Mouse (Mus musculus): ENCODE results near the gene Plekha8. TPM values are rescaled to one million over a fixed set of nuclear protein-coding genes. Genes with fewer than 3 reads are reported as not detected.

Gene Plekha8
- polyA plus RNA-seq, 1 experiment from 2014 or later: 10.5 TPM

GRCm38 (mm10) chr6:54595330-54595878, 493 bp downstream of the Plekha8 start:
- H3K9me3 ChIP-seq (ENCODE audit: control insufficient read depth, low read length): no peaks in the 10 kb centered on the region
- peak overlapping the region; percentile 71 for H3K4me2 ChIP-seq (ENCODE audit: low read length)
- H3K9ac ChIP-seq (replicated peaks; ENCODE audit: low read depth, low read length): peak overlapping the region; percentile 93
- peak overlapping the region; percentile 88 for H3K4me3 ChIP-seq (replicated peaks; ENCODE audit: low read length)
- whole genome bisulfite sequencing: under 1% methylated on average over 47 of the region's 48 CpGs
- no peaks in the 10 kb centered on the region for H3K36me3 ChIP-seq (ENCODE audit: control insufficient read depth, insufficient read depth)
- H3K27ac ChIP-seq (ENCODE audit: low read length): peak overlapping the region; percentile 49; the same call in 1 of the 2 replicates
- no peaks in the 10 kb centered on the region for H3K27me3 ChIP-seq (replicated peaks; ENCODE audit: control insufficient read depth, insufficient read depth, low read length)
- no peak; the same call in 1 of the 2 replicates for ATAC-seq
- peaks cover 29% of the 10 kb centered on the region for H3K4me1 ChIP-seq (replicated peaks; ENCODE audit: control insufficient read depth, insufficient read depth, low read length)

GRCm38 (mm10) chr6:54597208-54597607, 2.3 kb downstream of the Plekha8 start, which contains the start of gene Fkbp14:
TSS of gene Fkbp14 (minus strand) at chr6:54597308.
- H3K9ac ChIP-seq (replicated peaks; ENCODE audit: low read depth, low read length): no peak within 1 kb of the TSS
- peaks cover 29% of the 10 kb centered on the region for H3K4me1 ChIP-seq (replicated peaks; ENCODE audit: control insufficient read depth, insufficient read depth, low read length)
- H3K27ac ChIP-seq (ENCODE audit: low read length): no peak within 1 kb of the TSS
- no peaks in the 10 kb centered on the region for H3K27me3 ChIP-seq (replicated peaks; ENCODE audit: control insufficient read depth, insufficient read depth, low read length)
- peak within 1 kb of the TSS; percentile 71 for H3K4me2 ChIP-seq (ENCODE audit: low read length)
- H3K36me3 ChIP-seq (ENCODE audit: control insufficient read depth, insufficient read depth): no peaks in the 10 kb centered on the region
- no peak for ATAC-seq
- no peaks in the 10 kb centered on the region for H3K9me3 ChIP-seq (ENCODE audit: control insufficient read depth, low read length)
- WGBS: 68% methylated on average over 4 of the region's 4 CpGs
- peak within 1 kb of the TSS; percentile 88 for H3K4me3 ChIP-seq (replicated peaks; ENCODE audit: low read length)

DNA sequence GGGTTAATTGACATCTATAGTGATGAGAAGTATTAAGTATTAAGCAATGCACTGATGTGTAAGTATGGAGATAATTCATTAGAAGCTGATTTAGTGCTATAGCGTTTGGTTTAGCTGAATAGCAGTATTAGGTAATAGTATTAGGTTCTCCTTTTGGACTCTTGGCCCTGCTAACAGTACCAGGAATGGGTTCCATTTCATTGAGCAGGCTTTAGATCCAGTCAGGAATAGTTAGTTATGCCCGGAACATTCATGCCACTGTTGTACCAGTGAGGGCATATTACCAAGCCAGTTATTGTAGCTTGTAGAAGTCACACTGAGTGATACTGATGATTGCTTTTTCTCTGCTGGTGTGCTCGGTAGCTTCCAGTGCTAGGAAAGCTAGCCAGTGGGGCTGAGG, 2.8 kb downstream of the Plekha8 start:
- H3K27ac ChIP-seq (ENCODE audit: low read length): no peak overlapping the region
- 76% methylated on average over 3 of the region's 3 CpGs for WGBS
- ATAC-seq: no peak

GRCm38 (mm10) chr6:54600681-54601347, 5.9 kb downstream of the Plekha8 start:
- H3K9me3 ChIP-seq (ENCODE audit: control insufficient read depth, low read length): no peaks in the 10 kb centered on the region; the same call in 1 of the 2 replicates
- WGBS: 87% methylated on average over 5 of the region's 5 CpGs
- H3K36me3 ChIP-seq (ENCODE audit: control insufficient read depth, insufficient read depth): no peaks in the 10 kb centered on the region
- H3K4me2 ChIP-seq (ENCODE audit: low read length): no peak overlapping the region
- peaks cover 19% of the 10 kb centered on the region for H3K4me1 ChIP-seq (replicated peaks; ENCODE audit: control insufficient read depth, insufficient read depth, low read length)
- H3K4me3 ChIP-seq (replicated peaks; ENCODE audit: low read length): no peak overlapping the region
- H3K27me3 ChIP-seq (replicated peaks; ENCODE audit: control insufficient read depth, insufficient read depth, low read length): no peaks in the 10 kb centered on the region
- H3K27ac ChIP-seq (ENCODE audit: low read length): no peak overlapping the region
- no peak for ATAC-seq
- no peak overlapping the region for H3K9ac ChIP-seq (replicated peaks; ENCODE audit: low read depth, low read length)

More for the DNA sequence above, 2.8 kb downstream of the Plekha8 start:
- Histone ChIP-seq H3K9ac (replicated peaks; ENCODE audit: low read depth, low read length) (no peak overlapping the region), H3K27me3 (replicated peaks; ENCODE audit: control insufficient read depth, insufficient read depth, low read length) (no peaks in the 10 kb centered on the region), H3K4me3 (replicated peaks; ENCODE audit: low read length) (no peak overlapping the region), H3K4me2 (ENCODE audit: low read length) (no peak overlapping the region), H3K9me3 (ENCODE audit: control insufficient read depth, low read length) (no peaks in the 10 kb centered on the region), H3K36me3 (ENCODE audit: control insufficient read depth, insufficient read depth) (no peaks in the 10 kb centered on the region), H3K4me1 (replicated peaks; ENCODE audit: control insufficient read depth, insufficient read depth, low read length) (peaks cover 27% of the 10 kb centered on the region)

GRCm38 (mm10) chr6:54602891-54603290, 8.0 kb downstream of the Plekha8 start:
- 92% methylated on average over 2 of the region's 2 CpGs for WGBS
- Histone ChIP-seq H3K9ac (replicated peaks; ENCODE audit: low read depth, low read length) (no peak overlapping the region), H3K4me1 (replicated peaks; ENCODE audit: control insufficient read depth, insufficient read depth, low read length) (0 out of 2 replicates have a peak, but pooled peaks cover under 1% of the 10 kb centered on the region), H3K36me3 (ENCODE audit: control insufficient read depth, insufficient read depth) (no peaks in the 10 kb centered on the region), H3K9me3 (ENCODE audit: control insufficient read depth, low read length) (peaks cover under 1% of the 10 kb centered on the region; the same call in 1 of the 2 replicates), H3K27me3 (replicated peaks; ENCODE audit: control insufficient read depth, insufficient read depth, low read length) (no peaks in the 10 kb centered on the region), H3K4me3 (replicated peaks; ENCODE audit: low read length) (no peak overlapping the region), H3K27ac (ENCODE audit: low read length) (no peak overlapping the region), H3K4me2 (ENCODE audit: low read length) (no peak overlapping the region)
- no peak for ATAC-seq

DNA sequence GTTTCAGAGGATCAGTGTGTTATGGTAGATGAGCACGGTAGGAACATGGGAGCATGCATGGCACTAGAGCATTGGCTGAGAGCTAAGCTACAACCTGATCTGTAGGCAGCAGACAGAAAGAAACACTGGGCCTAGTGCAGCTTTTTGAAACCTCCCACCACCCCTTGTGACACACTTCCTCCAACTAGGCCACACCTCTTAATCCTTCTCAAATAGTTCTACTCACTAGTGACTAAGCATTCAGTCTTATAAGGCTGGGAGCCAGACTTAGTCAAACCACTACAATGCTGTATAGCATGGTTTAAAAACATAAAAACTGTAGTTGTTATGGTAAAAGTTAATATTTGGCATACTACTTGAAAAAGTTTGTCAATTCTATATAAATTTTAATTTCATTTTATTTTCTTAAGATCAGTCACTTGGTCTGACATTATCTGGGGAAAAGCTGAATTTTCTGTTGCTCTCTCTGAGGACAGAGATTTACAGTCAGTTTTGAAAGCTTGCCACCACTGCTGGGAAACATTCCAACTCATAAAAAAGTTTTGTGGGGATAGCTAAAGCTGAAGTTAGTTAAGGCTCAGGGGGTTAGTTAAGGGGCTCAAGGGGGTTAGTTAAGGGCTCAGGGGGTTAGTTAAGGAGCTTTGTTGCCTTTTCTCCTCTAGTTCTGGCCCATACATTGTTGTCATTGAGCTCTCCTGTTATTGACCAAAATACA, 9.2 kb downstream of the Plekha8 start:
- Histone ChIP-seq H3K27ac (ENCODE audit: low read length) (no peak overlapping the region), H3K9ac (replicated peaks; ENCODE audit: low read depth, low read length) (no peak overlapping the region), H3K4me3 (replicated peaks; ENCODE audit: low read length) (no peak overlapping the region), H3K4me1 (replicated peaks; ENCODE audit: control insufficient read depth, insufficient read depth, low read length) (no peaks in the 10 kb centered on the region), H3K27me3 (replicated peaks; ENCODE audit: control insufficient read depth, insufficient read depth, low read length) (no peaks in the 10 kb centered on the region), H3K36me3 (ENCODE audit: control insufficient read depth, insufficient read depth) (no peaks in the 10 kb centered on the region), H3K9me3 (ENCODE audit: control insufficient read depth, low read length) (peaks cover 4% of the 10 kb centered on the region; the same call in 1 of the 2 replicates), H3K4me2 (ENCODE audit: low read length) (no peak overlapping the region)
- 100% methylated on average over 1 of the region's 1 CpGs for WGBS
- no peak for ATAC-seq

DNA sequence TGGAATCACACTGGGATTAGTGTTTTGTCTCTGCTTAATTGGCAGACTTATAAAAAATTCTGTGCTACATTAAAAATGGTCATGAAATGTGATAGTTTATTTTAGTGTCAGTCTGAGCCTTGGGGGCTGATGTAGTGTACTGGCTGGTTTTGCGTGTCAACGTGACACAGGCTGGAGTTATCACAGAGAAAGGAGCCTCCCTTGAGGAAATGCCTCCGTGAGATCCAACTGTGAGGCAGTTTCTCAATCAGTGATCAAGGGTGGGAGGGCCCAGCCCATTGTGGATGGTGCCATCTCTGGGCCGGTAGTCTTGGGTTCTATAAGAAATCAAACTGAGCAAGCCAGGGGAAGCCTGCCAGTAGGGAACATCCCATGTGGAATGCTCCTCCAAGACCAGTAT, 11.3 kb downstream of the Plekha8 start:
- no peaks in the 10 kb centered on the region for H3K4me1 ChIP-seq (replicated peaks; ENCODE audit: control insufficient read depth, insufficient read depth, low read length)
- no peak overlapping the region for H3K4me3 ChIP-seq (replicated peaks; ENCODE audit: low read length)
- H3K27me3 ChIP-seq (replicated peaks; ENCODE audit: control insufficient read depth, insufficient read depth, low read length): no peaks in the 10 kb centered on the region
- H3K4me2 ChIP-seq (ENCODE audit: low read length): no peak overlapping the region
- 72% methylated on average over 4 of the region's 4 CpGs for WGBS
- ATAC-seq: no peak
- no peak overlapping the region for H3K9ac ChIP-seq (replicated peaks; ENCODE audit: low read depth, low read length)
- peaks cover 4% of the 10 kb centered on the region; the same call in 1 of the 2 replicates for H3K9me3 ChIP-seq (ENCODE audit: control insufficient read depth, low read length)
- H3K27ac ChIP-seq (ENCODE audit: low read length): no peak overlapping the region
- H3K36me3 ChIP-seq (ENCODE audit: control insufficient read depth, insufficient read depth): no peaks in the 10 kb centered on the region

DNA sequence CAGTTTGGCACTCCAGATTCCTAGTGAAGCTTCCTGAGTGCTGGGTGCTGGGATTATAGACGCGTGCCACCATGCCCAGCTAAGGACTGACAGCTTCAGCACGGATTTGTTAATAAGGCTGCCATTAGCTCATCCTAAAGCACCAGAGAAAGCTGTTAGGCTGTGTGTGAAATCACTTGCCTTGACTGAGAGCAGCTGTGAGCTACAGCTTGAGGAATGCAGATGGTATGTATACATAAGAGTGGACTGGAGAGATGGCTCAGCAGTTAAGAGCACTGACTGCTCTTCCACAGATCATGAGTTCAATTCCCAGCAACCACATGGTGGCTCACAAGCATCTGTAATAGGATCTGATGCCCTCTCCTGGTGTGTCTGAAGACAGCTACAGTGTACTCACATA, 22.5 kb downstream of the Plekha8 start:
- no peaks in the 10 kb centered on the region for H3K9me3 ChIP-seq (ENCODE audit: control insufficient read depth, low read length)
- WGBS: 70% methylated on average over 3 of the region's 3 CpGs
- ATAC-seq: no peak

DNA sequence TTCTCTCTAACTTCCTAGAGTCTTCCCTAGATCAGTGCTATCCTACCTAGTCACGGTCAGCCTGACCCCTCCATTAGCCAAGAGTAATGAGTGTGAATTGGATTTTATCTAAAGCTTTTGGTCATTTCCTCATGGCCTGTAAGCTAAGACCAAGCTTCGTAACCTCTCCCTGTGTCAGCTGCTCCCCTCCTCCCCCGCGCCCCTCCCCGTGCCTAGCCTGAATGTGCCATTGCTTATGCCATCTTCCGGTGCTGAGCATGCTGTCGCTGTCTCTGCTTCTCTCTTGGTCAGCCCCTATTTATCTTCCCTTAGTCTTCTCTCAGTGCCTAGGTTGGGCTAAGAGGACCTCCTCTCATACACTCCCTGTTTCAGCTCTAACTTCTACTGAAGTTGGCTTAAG, 24.6 kb downstream of the Plekha8 start:
- H3K9ac ChIP-seq (replicated peaks; ENCODE audit: low read depth, low read length): no peak overlapping the region
- no peak overlapping the region for H3K27ac ChIP-seq (ENCODE audit: low read length)
- H3K4me1 ChIP-seq (replicated peaks; ENCODE audit: control insufficient read depth, insufficient read depth, low read length): no peaks in the 10 kb centered on the region
- WGBS: 96% methylated on average over 7 of the region's 7 CpGs
- no peak for ATAC-seq
- no peak overlapping the region for H3K4me3 ChIP-seq (replicated peaks; ENCODE audit: low read length)
- no peaks in the 10 kb centered on the region for H3K27me3 ChIP-seq (replicated peaks; ENCODE audit: control insufficient read depth, insufficient read depth, low read length)
- H3K36me3 ChIP-seq (ENCODE audit: control insufficient read depth, insufficient read depth): peaks cover 7% of the 10 kb centered on the region
- no peak overlapping the region for H3K4me2 ChIP-seq (ENCODE audit: low read length)
- no peaks in the 10 kb centered on the region for H3K9me3 ChIP-seq (ENCODE audit: control insufficient read depth, low read length)

More for the DNA sequence above, 22.5 kb downstream of the Plekha8 start:
- no peaks in the 10 kb centered on the region for H3K27me3 ChIP-seq (replicated peaks; ENCODE audit: control insufficient read depth, insufficient read depth, low read length)
- H3K4me3 ChIP-seq (replicated peaks; ENCODE audit: low read length): no peak overlapping the region
- peaks cover 4% of the 10 kb centered on the region for H3K36me3 ChIP-seq (ENCODE audit: control insufficient read depth, insufficient read depth)
- H3K9ac ChIP-seq (replicated peaks; ENCODE audit: low read depth, low read length): no peak overlapping the region
- no peaks in the 10 kb centered on the region for H3K4me1 ChIP-seq (replicated peaks; ENCODE audit: control insufficient read depth, insufficient read depth, low read length)
- H3K4me2 ChIP-seq (ENCODE audit: low read length): no peak overlapping the region
- no peak overlapping the region for H3K27ac ChIP-seq (ENCODE audit: low read length)

Data from forebrain, embryonic 16.5 days (tissue).